Mouse (Mus musculus) regulatory T cell (primary cell): ENCODE results near the gene Dpyd.

ENCODE experiments used
- in situ Hi-C: fragments of 300-600 bp; cut with MboI, MseI; formaldehyde crosslinking; loops from one replicate; pipeline ENCODE4 v1.15.1; 2025; ENCODE audit warnings: high pct_unique_total_duplicates

The Dpyd gene

DNA sequence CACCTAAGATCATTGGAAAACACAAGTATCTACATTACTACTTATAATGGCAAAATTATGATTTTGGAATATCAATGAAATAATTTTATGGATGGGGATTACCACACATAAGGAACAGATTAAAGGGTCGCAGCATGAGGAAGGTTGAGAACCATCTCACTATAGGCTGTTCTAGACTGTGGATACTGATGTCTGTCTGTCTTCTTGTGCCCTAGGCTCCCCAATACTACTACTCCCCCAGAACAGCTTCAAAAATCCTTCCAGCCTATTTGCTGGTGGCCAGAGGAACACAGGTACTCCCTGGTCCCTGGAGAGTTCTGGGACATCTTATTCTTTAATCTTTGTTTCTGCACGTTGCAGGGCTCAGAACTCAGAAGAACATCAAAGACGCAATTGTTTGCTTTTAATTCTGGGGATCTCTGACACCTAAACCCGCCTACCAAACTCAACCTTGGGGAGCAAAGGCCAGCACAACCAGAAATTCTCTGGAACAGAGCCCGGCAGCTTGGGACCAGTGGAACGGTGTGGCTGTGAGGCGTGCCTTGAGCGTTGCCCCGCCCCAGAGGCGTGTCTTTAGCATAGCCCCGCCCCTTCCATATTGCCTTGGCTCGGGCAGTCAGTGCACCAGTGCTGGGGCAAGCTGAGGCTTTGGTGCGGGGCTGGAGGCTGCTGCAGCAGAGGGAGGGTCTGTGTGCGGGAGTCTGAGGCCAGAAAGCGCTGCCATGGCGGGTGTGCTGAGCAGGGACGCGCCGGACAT lies at the start of gene Dpyd:
Dpyd (plus strand) TSS at position 576 of the 757 bp plus-strand sequence.
- in situ Hi-C loops = no loop called here

DNA sequence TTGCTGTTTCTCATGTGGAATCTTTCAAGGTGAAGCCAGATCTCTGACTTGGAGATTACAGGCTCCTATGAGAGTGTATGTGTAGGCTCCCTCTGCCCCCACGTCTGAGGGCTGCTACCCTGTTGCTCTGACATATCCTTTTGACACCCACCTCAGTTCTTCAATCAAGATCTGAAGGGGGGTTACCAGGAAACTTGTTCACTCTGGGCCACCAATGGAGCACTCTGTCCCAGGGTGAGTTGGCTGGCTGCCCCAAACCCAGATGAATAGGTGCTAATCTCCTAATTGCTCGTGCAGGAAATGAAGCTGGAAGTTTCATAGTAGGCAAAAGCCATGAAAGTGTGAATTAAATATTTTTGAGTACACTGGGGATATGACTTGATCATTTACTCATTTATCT lies 24.3 kb upstream of the Dpyd start:
- in situ Hi-C loops = no loop called here

DNA sequence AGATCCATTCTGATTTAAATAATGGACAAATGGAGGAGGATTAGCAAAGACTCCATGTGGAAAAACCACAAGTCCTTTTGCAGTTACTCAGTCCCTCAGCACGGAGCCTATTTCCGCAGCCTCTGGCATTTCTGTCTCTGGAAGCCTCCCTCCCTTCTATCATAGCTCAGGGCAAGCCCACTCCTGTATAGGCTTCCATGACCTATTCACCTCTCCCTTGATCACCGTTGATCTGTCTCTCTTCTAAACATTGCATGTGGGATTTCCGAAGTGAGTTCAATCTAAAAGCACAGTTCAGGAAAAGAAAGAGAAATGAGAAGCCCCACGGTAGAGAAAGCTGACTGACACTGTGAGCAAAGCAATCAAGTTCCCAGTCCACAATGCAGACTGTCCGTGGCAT lies 20.2 kb upstream of the Dpyd start:
- in situ Hi-C loops = loop anchor here (10.0 kb wide), 1 partner anchor 813 kb away; no protein-coding TSS in a partner anchor

DNA sequence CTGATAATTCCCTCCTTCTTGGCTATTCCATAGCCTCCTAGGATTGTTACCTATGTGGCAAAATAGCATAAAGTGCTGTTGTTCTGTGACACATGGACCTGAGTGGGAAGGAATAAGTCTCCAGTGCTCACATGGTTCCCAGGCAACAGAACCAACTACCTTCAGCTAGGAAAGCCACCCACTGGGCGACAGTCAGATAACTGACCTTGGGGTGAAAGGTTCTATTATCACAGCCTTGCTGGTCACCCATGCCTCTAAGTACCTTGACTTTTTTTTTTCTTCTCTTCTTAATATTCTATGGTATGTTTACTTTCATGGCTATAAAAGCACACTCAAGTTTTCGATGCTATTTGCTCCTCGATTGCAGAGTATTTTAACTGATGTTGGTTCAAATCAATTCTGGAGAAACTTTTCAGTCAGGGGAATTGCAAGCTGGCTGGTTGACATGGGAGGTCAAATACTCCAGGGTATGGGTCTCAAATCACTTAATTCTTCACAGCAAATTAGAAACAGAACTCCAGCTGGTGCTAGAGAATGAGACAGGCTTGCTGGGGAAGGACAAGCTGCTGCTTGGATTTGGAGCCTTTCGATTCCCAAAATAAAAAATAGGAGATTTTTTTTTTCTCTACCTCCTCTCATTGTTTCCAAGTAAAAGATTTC lies 14.2 kb upstream of the Dpyd start:
- in situ Hi-C loops = loop anchor here (10.0 kb wide), 1 partner anchor 807 kb away; no protein-coding TSS in a partner anchor

DNA sequence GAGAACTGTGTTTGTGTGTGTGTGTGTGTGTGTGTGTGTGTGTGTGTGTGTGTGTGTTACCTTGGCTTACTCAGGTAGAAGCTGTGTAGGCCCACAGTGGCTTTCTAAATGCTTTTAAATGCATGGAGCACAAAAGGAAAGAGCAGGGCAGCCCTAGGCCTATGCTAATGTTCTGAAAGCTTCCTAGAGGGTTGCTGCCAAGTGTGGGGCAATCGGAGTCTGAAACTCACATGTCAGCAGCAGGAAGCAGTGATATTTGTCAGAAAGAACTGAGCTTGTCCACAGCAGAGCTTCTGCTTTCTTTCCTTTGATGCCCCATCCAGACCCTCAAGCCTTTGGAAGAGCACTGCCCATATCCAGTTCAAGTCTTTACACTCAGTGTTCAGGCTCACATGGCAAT lies 4.3 kb upstream of the Dpyd start:
- in situ Hi-C loops = no loop called here

DNA sequence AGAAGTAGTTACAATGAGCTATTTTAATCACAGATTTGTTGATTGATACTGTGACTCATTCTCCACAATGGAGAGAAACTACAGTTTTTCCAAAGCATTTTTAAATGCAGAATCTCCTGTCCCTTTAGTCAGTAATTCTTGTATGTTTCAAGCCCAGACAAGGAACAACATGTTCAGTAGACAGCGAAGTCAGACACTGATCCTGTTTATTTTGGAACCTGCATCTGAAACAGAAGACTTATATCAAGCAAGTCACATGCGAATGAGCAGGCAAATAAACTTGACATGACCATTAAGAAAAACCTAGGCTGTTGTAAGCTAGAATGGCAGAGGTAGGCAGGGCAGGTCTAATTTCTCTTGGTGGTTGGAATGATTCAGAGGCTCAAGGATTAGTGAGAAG lies 2.0 kb upstream of the Dpyd start:
- in situ Hi-C loops = no loop called here

DNA sequence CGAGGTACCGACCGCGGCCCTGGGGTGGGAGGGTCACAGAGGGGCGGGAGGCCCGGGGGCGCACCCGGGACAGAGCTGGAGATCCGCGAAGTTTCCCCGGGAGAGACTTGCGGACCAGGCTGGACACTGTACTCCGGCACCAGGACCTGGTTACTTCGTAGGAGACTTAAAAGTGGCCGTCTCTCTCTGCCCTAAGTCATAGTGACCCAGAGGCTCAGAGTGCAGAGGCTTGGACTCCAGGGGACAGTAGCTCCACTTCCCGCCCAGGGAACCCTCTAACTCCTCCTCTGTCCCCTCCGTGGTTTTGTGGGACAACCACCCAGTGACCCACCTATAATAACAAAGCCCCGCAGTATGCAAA lies 362 bp downstream of the Dpyd start:
- in situ Hi-C loops = no loop called here

DNA sequence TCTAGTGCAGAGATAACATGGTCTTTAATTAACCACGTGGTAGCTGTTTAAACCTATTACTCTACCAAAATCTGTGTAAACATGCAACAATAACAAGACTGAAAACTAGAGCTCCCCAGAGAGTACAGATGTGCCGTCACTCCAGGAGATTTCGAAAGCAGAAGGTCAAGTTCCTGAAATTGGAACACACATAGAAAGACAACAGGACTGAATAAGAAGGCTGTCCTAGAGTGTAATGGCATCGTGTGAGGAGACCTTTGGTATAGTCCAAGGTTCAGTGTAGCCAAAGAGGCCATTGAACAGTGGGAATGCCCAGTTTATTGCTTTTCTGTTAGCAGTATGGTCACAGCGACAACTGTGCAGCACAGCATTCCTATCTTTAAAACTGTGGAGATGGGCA lies 4.8 kb downstream of the Dpyd start:
- in situ Hi-C loops = no loop called here

DNA sequence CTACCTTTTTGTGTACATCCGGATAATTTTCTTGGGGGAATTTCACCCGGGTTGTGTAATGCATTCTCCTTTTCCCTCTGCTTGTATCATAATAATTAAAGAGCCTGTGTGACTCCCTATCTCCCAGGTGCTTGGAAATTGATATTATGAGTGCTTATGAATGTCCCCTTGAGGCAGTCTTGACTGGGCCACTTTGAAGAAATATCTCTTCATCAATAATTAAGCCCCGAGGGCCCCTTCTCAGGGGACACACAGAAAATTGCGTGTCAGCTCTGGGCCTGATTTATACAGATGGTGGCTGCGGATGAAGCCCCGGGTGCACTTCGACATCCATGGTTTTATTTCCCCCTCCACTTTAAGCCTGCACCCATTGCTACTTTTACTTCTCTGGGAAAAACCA lies 8.3 kb downstream of the Dpyd start:
- in situ Hi-C loops = no loop called here

DNA sequence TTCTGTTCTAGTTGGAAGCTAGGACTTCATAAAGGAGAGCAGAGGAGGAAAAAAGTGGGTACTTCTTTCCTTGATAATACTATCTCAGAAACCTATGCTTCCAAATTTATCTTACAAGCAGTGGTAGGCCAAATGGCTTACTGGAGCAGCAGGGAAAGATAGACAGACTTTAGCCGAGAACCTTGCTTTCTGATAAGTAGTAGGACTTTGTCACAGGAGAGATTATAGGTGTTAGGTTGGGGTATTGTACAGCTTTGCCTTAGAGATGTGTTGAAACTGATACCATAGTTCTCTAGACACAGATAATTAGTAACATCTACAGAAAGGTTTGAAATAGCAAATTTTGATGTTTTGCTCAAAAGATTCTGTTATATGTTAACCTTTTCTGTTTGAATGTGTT lies 28.6 kb downstream of the Dpyd start:
- in situ Hi-C loops = no loop called here

DNA sequence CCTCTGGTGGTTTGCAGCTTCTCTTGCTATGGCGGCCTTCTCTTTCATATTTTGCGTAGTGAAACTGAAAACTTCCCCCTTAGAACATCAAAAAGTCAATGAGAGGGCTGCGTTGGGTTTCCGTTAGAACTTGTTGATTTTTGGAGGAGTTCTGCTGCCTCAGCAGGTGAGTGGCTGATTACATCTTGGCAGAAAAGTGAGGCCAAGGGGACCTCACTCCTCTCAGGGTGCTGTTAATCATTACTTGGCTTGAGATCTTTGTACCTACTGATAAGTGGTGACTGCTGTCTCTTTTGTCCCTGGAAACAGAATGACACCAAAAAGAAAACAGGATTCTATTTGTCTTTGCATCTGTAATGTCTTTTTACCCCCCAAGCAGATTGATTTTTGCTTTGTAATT lies 32.9 kb downstream of the Dpyd start:
- in situ Hi-C loops = no loop called here

DNA sequence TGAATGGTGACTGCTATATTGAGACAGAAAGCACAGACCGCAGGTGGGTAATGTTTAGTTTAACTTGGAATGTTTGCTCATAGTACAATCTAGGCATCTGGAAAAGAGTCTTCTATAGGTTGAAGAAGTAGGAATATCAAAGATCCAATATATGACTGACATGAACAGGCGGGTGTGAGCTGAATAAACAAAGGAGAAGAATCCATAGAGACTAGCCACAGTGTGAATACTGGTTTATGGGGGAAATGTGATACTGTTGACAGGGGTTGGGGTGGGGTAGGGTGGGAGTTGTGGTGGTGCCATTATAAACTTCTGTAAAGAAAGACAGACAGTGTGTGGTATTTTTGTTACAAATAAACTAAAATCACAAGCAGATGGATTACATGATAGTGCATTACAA lies 33.8 kb downstream of the Dpyd start:
- in situ Hi-C loops = no loop called here

DNA sequence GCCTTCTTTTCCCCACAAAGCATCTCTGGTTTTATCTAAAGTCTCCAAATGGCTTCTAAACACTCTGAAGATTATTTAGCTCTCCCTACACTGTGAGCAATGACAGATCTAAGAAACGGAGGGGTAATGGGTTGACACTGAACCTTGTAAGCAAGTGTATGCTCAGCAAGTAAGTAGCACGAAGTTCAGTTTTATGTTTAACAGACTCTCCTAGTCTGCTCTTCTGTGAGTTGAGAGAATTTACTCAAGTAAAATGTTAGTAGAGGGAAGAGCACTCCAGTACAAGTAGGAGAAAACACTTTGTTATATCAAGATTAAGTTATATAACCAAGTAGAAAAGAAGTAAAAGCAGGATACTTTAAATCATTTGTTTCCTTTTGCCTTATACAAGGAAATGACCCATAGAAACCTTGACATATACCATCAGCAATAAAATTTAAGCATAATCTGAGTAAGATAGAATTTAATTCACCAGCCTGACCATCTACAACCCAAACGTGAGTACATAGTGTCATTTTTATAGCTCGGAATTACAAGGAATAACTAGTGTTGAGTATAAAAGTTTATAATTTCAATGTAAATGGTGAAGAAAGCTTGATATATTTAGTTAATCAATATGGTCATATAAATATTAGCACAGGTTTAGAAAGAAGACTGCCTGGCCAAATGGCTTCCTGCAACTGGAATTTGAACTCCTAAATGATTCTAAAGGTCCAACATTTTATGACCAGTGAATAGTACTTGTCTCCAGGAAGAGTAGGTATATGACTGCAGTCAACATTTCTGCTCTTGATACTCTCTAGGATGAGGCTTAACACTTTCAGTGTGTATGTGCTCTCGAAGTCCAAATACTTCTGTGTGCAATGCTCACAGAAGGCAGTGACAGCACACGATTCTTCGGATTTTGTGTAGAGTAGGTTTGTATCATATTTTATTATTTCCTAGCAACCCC lies 40.0 kb downstream of the Dpyd start:
- in situ Hi-C loops = no loop called here

DNA sequence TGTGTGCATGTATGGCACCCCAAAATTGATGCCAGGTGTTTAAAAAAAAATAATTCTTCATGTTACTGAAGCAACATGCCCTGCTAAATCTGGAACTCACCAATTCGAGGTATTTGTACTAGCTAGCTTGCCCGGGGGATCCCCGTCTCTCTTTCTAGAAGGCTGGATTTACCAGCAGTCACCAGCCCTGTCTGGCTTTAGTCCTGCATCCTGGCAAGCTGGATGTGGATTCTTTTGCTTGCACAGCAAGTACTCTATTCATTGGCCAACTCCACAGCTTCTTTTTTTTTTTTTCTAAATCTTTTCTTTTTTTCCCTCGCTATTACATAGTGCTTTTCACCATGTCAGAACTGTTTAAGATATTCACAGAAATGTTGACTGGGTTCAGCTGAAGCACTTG lies 46.8 kb downstream of the Dpyd start:
- in situ Hi-C loops = no loop called here

DNA sequence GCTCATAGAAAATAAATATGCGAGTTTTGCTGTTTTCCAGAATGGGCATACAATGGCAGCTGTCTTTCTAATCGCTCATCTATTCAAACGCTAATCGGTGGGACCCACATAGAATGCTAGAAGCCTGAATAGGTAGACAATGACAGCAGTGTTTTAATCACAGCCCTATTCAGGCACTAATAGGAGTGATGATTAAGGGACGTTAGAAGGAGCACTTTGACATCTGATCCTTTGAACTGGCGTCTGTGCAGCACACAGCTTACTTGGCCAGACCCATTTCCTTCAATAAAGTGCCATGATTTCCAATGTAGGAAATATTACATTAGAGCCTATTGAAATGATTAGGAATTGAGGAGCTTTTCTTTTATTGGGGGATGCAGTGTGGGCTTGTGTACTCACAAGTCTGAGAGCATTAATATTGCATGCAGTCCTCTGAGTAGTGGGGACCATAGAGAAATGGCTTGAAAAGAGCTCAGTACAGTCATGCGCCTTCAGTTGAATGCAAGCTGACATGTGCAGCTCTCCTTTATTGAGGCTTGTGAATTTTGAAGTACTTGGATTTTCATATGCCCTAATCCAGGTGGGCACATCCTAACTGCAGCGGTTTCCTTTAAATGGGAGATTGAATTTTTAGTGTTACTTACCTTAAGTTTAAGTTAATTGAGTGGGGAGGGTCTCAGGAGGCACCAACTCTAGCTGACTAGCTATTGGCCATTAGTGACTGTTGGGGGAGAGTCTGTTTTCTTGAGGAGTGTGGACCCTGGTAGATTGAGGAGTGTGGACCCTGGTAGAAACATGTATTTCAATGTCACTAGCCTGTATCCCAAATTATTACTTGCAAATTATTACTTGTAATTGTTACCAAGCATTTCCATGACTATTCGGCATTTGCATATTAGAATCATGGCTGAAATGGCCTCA lies 64.8 kb downstream of the Dpyd start:
- in situ Hi-C loops = no loop called here

DNA sequence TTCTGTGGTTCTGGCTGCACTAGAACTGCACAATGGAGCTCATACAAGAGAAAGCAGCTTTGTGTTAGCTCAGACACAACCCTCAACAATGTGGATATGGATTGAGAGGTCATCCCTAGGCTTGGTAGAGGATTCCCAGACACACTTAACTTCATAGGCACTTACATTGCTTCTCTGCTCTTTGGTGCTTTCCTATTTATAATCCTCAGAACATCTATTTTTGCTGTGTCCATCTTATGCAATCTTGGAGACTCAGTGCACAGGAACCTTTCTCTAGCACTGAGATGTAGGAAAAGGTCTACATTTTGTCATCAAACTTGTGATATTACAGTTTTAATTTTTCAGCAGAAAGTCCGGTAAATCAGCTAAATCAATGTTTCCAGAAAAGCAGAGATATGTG lies 67.8 kb downstream of the Dpyd start:
- in situ Hi-C loops = no loop called here

DNA sequence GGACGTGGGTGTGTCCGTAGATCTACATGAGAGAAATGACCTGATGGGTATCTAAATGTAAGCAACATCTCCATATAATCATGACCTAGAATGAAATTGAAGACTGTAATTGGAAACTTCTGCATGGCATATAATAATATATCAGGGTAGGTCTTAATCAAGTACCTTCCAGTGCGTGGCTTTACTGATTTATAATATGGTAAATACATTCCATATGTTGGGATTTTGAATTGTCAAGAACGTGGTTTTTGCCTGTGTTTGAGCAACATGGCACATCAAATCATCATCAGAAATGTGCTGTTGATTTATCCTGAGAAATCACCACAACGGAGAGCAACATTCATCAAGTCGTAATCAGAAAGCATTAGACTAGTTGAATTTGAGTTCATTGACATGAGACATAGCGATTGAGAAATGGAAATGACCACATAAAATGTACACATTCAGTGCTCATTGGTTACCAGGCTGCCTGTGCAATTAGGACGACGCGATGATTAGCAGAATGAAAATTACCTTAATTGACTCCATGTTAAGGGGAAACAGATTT lies 84.2 kb downstream of the Dpyd start:
- in situ Hi-C loops = no loop called here

DNA sequence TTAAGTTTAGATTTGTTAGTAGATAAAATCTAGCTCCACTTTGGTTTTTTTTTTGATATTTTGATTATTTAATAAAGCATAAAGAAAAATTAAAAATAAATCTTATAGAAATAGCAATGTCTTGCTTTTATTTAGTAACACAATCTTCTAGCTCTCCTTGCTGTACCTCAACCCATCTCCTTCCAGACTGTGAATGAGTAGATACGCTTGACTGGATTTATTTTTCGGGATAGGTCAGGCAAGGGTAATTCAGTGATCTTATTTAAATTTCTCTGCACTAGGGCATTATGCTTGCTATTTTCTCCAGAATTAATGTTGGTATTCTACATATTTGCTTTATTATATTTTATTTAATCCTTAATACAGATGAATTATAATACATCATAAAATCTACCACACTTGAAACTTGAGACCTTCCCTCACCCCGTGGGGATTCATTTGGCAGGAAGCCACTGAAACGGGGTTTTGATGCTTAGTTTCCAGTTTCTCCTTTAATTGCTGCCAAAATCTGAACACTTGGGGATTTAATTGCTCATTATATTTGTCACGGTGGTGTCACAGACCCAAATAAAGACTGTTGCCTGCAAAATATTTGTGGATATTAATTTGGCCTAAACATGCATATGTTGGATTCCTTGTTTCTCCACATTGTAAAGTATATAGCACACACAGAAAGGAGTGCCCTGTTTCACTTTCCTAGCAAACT lies 102.2 kb downstream of the Dpyd start:
- in situ Hi-C loops = loop anchor here (10.0 kb wide), 1 partner anchor 1031 kb away; no protein-coding TSS in a partner anchor

DNA sequence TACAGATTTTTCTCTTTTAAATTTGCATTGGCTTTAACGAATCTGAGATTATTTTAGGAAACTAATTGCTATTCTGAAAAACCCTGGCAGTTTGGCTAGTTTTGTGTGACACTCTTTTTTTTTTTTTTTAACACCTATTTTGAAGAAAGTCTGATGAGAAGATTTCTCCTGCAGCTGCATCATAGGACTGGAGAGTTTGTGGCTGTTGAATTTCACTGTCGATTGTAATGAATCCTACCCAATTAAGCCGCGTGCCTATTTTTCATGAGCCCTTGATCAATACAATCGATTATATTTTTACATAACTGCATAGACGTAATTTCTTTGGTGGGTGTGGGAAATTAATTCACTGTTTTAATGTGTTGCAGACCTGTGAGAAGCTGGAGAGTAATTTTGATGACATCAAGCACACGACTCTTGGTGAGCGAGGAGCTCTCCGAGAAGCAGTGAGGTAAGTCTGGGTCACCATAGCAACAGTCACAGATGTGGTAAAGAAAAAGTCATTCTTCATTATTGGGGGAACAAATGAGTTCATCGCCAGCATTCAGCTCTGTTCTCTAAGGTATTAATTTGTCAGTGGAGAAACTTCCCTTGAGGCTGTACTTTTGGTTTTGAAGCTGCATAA lies 112.3 kb downstream of the Dpyd start:
- in situ Hi-C loops = no loop called here

DNA sequence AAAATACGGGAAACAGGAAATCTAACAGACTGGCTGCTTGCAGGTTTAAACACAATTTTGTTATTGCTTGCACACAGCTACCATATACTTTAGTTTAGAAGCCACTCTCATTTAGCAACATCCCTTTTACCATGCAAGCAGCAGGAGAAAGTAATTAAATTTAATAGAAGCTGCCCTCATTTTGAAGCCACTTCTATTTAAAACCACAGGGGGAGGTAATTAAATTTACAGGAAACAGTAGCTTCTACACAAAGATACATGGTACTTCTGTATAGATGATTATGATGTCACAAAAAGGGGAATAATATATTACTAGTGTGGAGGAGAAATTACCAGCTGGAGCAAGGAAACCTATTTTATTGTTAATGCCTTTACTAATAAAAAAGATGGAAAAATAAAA lies 113.5 kb downstream of the Dpyd start:
- in situ Hi-C loops = no loop called here
